Mouse (Mus musculus): ENCODE results near the gene Ak2. TPM values are rescaled to one million over a fixed set of nuclear protein-coding genes. Genes with fewer than 3 reads are reported as not detected.
A peak's percentile ranks its signal among the peaks of the same experiment; 100 is the strongest.

Gene Ak2
- total and polyA plus RNA-seq, 3 experiments: 330 to 366 TPM; not detected in 1

DNA sequence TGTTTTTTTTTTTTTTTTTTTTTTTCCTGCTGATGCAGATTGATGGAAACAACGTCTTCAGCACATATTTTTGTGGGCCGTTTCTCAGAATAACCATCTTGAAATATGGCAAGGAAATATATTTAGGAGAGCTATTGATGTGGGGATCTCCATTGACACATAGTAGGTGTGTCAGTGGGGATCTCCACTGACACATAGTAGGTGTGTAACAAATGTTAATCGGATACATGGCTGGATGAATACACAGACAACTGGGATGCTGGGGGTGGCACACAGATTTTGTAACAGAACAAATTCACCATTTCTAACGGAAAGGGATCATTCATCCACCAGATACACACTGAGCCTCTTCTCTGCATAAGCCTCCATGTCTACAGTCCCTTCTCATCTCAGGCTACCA, 58.6 kb downstream of the Ak2 start:
- Histone ChIP-seq H3K27ac (ENCODE audit: control insufficient read depth, low read depth, low read length) (no peak overlapping the region), H3K27me3 (ENCODE audit: control insufficient read depth in 1 of 2, insufficient read depth in 2 of 2, low read length in 2 of 2) (no peaks in the 10 kb centered on the region; a peak in 1 of 4 replicates), H3K9me3 (replicated peaks; ENCODE audit: insufficient read depth, low read length) (no peaks in the 10 kb centered on the region), H3K4me3 (ENCODE audit: control insufficient read depth in 1 of 2, insufficient read depth in 1 of 2, low read depth in 2 of 2, low read length in 2 of 2) (no peak overlapping the region), H3K79me2 (ENCODE audit: control insufficient read depth, insufficient read depth, low read length, poor library complexity) (no peaks in the 10 kb centered on the region), H3K36me3 (ENCODE audit: control insufficient read depth in 1 of 2, insufficient read depth in 2 of 2, low read length in 2 of 2) (peaks cover 0 to 31% of the 10 kb centered on the region in 2 experiments; a peak in 2 of 4 replicates), H3K4me1 (ENCODE audit: control insufficient read depth in 1 of 2, insufficient read depth in 2 of 2, low read length in 2 of 2) (peaks cover 11 to 33% of the 10 kb centered on the region in 2 experiments), H3K9ac (ENCODE audit: control insufficient read depth, low read depth, low read length, poor library complexity, severe bottlenecking) (no peak overlapping the region)
- DNase-seq (ENCODE audit: low read depth, low spot score): no peak
- TF ChIP-seq ZKSCAN1 (IDR thresholded peaks at IDR 0.05; ENCODE audit: low read depth, low read length) (peak; percentile 88), ETS1 (IDR thresholded peaks at IDR 0.05; ENCODE audit: low read depth, low read length) (no peak), POLR2AphosphoS2 (IDR thresholded peaks at IDR 0.05; ENCODE audit: low read length) (no peak), ELF1 (IDR thresholded peaks at IDR 0.05; ENCODE audit: low read depth, low read length) (no peak)

DNA sequence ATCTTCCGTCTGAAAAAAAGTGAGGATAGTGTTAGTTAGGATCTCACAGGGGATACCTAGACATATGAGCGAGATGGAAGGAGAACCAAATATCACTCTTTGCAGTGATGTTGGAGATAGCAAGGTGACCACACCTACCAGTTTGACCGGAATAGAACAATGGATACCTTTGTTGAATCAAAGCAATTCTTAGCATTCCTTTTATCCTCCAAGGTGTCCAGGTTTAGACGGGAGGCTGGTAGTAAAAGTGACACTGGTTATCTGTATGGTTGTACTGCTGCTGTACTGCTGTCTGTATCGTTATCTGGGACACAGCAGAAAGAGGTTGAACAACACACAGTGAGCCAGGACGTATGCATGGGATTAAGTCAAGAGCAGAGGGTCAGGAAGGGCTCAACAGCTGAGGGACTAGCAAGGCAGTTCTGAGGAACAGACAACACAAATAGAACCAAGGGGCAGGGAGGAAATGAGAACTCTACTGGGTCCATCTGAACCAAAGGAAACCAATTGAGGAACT, 59.2 kb downstream of the Ak2 start:
- Histone ChIP-seq H3K27me3 (ENCODE audit: control insufficient read depth in 1 of 2, insufficient read depth in 2 of 2, low read length in 2 of 2) (no peaks in the 10 kb centered on the region; a peak in 1 of 4 replicates), H3K4me3 (ENCODE audit: control insufficient read depth in 1 of 2, insufficient read depth in 1 of 2, low read depth in 2 of 2, low read length in 2 of 2) (no peak overlapping the region), H3K79me2 (ENCODE audit: control insufficient read depth, insufficient read depth, low read length, poor library complexity) (no peaks in the 10 kb centered on the region), H3K9ac (ENCODE audit: control insufficient read depth, low read depth, low read length, poor library complexity, severe bottlenecking) (no peak overlapping the region), H3K9me3 (replicated peaks; ENCODE audit: insufficient read depth, low read length) (no peaks in the 10 kb centered on the region), H3K4me1 (ENCODE audit: control insufficient read depth in 1 of 2, insufficient read depth in 2 of 2, low read length in 2 of 2) (peaks cover 11 to 33% of the 10 kb centered on the region in 2 experiments), H3K36me3 (ENCODE audit: control insufficient read depth in 1 of 2, insufficient read depth in 2 of 2, low read length in 2 of 2) (peaks cover 0 to 31% of the 10 kb centered on the region in 2 experiments; a peak in 2 of 4 replicates), H3K27ac (ENCODE audit: control insufficient read depth, low read depth, low read length) (no peak overlapping the region)
- TF ChIP-seq TAL1 (IDR thresholded peaks at IDR 0.05; ENCODE audit: low read length) (peak; percentile 54), GATA1 (IDR thresholded peaks at IDR 0.05; ENCODE audit: low read depth, low read length) (peak; percentile 52), MEF2A (IDR thresholded peaks at IDR 0.05; ENCODE audit: extremely low read depth, insufficient replicate concordance, low read depth, low read length, poor library complexity, severe bottlenecking) (no peak), EP300 (IDR thresholded peaks at IDR 0.05; ENCODE audit: low read depth in 1 of 2, low read length in 2 of 2) (0 out of 4 replicates have a peak, but pooled peaks of 1 of the 2 experiments have one; percentile 20)
- no peak for DNase-seq (ENCODE audit: low read depth, low spot score)

DNA sequence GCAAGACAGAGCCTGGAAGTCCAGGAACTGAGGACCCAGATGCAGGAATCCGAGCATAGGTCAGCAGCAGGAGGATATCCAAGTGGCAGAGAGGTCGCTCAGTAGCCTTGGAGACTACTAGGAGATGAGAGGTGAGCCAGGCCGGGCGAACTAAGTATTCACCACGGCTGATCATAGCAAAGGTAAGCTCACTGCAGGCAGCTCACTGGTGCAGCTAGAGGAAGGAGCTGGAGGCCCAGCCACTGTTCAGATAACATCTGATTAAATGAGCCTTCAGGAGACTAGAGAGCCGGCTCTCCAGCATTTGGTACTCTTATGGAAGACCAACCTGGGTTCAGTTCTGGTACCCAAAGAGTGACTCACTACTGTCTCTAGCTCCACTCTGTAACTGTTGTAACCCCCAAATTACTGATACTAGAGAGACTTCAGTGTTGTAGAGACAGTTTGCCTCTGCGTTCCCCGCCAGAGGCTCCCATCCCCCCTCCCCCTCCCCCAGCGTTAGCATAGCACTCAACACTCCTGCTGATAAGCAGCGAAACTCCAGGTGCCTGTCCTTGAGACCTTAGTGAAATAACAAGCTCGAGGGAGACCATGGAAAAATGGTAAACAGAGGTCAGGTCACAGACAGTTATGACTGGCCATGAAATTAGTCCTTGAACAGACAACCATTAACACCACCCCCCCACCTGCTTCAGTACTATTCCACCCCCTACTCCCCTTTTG, 59.9 kb downstream of the Ak2 start:
- Histone ChIP-seq H3K9ac (ENCODE audit: control insufficient read depth, low read depth, low read length, poor library complexity, severe bottlenecking) (no peak overlapping the region), H3K27ac (ENCODE audit: control insufficient read depth, low read depth, low read length) (no peak overlapping the region), H3K9me3 (replicated peaks; ENCODE audit: insufficient read depth, low read length) (no peaks in the 10 kb centered on the region), H3K36me3 (ENCODE audit: control insufficient read depth in 1 of 2, insufficient read depth in 2 of 2, low read length in 2 of 2) (peaks cover 0 to 31% of the 10 kb centered on the region in 2 experiments; a peak in 2 of 4 replicates), H3K4me1 (ENCODE audit: control insufficient read depth in 1 of 2, insufficient read depth in 2 of 2, low read length in 2 of 2) (peaks cover 11 to 33% of the 10 kb centered on the region in 2 experiments), H3K27me3 (ENCODE audit: control insufficient read depth in 1 of 2, insufficient read depth in 2 of 2, low read length in 2 of 2) (no peaks in the 10 kb centered on the region), H3K4me3 (ENCODE audit: control insufficient read depth in 1 of 2, insufficient read depth in 1 of 2, low read depth in 2 of 2, low read length in 2 of 2) (no peak overlapping the region), H3K79me2 (ENCODE audit: control insufficient read depth, insufficient read depth, low read length, poor library complexity) (no peaks in the 10 kb centered on the region)
- no peak for TF ChIP-seq UBTF (IDR thresholded peaks at IDR 0.05; ENCODE audit: borderline replicate concordance, insufficient read depth, low read depth, low read length)
- peak in 1 of 2 experiments; percentile 23; a peak in 1 of 4 replicates for TF ChIP-seq EP300 (IDR thresholded peaks at IDR 0.05; ENCODE audit: low read depth in 1 of 2, low read length in 2 of 2)
- TF ChIP-seq TCF12 (IDR thresholded peaks at IDR 0.05; ENCODE audit: low read depth, low read length): no peak
- TF ChIP-seq ETS1 (IDR thresholded peaks at IDR 0.05; ENCODE audit: low read depth, low read length): no peak
- TF ChIP-seq MYB (IDR thresholded peaks at IDR 0.05; ENCODE audit: low read depth, low read length): no peak
- TF ChIP-seq GABPA (IDR thresholded peaks at IDR 0.05; ENCODE audit: low read depth, low read length): no peak
- TF ChIP-seq CHD2 (IDR thresholded peaks at IDR 0.05; ENCODE audit: low read length): peak; percentile 38
- TF ChIP-seq MAX (IDR thresholded peaks at IDR 0.05; ENCODE audit: low read length): no peak
- no peak for DNase-seq (ENCODE audit: low read depth, low spot score)

All from MEL (cell line).